Mouse (Mus musculus): ENCODE results near the gene Crcp. TPM values are rescaled to one million over a fixed set of nuclear protein-coding genes. Genes with fewer than 3 reads are reported as not detected.
"Not testable (repeated sequence)": the region's sequence is repeated elsewhere in the genome, so short reads cannot be mapped to it uniquely, and the experiment has no call there.

The Crcp gene
- total RNA-seq, 2 experiments from 2014 or later, result 13.3 to 13.9 TPM

DNA sequence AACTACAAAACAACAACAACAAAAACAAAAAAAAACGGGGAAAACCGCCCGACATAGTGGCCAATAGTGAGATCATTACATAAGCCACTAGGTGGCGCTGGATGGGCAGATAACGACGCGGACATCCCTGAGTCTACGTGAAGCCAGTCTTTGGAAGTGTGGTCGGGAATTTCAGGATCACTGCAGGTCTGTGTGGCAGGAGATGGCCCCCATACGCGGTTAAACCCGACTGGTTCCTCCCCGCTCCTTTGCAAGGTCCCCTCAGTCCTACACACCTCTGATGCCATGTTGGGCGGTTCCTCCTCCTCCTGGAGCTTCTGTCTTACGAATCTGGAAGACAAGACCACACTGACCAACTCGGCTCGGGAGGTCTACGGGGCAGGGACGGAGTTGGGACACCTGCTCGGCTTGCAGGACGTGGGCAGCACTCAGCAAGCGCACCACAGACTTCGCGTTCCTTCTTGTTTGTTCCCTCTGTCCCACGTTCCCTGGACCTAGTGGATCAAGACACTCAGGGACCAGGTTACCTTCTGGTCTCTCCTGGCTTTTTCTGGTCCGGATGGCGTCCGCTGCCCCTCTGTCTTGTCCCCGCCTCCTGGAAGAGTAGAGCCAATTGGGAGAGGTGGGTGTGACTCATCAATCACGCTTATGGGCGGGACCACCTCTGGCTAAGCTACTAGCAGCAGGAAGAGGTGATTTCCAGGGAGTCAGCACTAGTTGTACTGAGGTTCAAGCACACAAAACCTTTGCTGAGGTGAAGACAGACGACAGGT lies 5.1 kb upstream of the Crcp start:
- DNase-seq, result peak; percentile 82

DNA sequence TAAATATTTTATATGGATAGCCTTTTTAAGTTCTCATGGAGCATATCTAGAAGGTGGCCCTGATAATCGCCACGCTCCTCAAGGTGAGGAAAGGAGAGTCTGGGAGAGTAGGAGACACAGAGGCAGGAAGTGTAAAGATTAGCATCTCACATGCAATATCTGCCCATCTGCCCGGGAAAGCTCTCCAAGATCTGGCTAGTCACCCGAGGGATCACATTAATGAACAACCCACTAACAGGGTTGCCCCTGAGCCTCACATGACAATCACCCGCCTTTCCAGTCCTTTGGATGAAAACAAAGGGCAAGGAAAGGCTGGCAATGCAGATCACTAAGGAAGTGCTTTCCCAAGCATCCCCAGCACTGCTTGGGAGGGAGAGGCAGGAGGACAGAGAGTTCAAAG lies 2.0 kb upstream of the Crcp start:
- DNase-seq, result no peak

DNA sequence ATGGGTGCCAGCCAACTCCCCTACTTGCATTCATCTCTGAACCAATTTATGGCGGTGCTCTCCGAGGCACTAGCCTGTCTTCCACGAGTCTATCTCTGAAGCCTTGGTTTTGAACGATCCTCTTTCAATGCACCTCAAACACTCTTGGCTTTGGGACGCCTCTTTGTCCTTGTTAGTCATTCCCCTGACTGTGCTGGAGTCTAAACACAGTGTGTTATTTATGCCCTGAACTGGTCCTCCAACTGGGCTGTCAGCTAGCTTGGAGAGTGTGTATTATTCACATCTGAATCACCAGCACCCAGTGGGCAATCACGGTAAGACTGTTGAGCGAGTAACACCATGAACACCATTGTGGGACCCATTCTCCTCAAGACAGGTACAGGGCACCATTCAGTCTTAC lies 1.4 kb upstream of the Crcp start:
- no peak for DNase-seq

DNA sequence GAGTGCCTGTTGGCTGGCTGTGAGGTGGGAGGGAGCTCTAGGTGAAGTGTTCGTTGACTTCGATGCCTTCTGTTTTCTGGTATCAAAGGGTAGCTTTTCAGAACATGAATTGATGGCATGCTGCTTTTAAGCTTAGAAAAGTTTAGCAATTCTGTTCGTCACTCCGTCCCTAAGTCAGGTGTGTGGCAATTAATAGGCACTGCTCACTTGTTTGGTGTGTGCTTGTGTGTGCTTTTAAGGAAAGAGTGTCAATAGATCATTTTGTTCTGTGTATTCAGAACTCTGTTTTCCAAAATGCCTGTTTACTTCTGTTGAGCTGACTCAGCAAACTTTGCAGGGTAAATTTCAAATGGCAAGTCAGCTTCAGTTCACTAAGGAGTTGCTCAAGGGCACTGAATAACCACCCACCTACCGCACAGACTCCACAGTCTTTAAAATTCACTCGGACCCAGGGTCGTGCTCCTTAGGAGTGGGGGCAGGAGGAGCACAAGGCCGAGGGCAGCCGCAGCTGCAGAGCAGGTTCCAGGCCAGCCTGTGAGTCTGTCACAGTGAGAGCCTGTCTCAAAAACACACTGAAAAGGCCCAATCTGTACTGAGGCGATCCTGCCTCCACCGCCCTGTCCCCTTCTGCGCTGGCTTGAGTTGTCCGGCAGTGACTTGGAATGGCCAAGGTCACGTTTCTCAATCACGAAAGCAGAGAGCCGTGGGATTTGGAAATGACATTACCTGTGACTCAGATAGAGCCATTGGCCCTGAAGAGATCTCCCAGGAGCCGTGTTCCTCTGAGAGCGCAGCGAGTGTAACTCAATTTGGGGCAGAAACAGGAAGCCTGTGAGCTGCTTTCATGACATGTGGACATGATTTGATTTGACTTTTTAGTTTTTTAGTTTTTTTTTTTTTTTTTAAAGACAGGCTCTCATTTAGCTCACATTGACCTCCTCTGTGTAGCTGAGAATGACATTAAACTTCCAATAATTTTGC lies 2.6 kb downstream of the Crcp start:
- no peak for DNase-seq

DNA sequence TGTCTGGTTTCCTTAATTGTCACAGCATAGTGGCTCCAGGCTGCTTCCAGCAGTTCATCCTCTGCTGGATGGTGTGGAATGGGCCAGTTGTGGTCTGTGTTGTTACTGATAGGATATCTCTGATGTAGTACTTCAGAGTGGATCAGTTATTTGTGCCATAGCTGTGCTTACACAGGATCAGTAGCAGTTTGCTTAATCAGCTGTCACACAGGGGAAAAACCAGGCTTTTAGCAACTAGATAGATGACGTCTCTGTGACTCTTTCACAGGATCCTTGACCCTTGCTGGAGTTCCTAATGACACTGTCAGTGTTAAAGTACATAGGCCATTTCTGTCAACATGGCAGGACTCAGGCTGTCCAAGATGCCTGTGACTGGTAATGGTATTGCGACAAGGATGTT lies 4.8 kb downstream of the Crcp start:
- no peak for DNase-seq

DNA sequence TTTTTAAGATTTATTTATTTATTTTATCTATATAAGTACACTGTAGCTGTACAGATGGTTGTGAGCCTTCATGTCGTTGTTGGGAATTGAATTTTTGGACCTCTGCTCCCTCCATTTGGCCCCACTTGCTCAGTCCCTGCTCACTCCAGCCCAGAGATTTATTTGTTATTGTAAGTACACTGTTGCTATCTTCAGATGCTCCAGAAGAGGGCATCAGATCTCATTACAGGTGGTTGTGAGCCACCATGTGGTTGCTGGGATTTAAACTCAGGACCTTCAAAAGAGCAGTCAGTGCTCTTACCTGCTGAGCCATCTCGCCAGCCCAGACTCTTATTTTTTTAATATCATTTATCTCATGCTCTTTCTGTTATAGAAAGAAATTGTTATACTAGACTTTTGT lies 7.2 kb downstream of the Crcp start:
- DNase-seq, result not testable (repeated sequence)

DNA sequence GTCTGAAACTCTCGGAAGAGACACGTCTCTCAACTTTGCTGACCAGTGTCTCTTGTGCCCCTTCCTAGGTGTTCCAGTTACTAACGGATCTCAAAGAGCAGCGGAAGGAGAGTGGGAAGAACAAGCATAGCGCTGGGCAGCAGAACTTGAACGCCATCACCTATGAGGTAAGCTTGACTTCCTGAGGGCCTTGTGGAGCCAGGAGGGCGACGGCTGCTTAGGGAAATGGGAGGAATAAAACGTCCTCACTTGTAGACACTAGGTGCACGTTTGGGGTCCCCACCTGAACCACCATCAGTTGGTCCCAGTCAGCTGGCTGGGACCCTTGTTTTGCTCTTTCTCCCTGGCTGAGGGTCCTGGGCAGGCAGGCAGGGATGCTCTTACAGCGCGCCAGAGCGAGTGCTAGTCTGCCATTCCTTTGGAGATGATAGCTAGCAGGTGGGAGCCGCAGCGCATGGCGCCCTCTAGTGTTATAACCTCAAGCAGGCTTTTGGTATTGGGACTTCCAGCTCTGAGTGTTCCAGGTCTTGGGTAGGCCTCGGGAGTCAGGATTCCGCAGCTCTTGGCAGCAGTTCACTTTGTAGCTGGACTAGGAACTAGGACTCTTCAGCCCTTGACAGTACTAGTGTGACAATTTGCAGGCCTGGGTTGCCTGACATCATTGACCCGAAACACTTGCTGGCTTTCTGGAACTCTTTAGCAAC lies 8.8 kb downstream of the Crcp start:
- peak; percentile 51 for DNase-seq

DNA sequence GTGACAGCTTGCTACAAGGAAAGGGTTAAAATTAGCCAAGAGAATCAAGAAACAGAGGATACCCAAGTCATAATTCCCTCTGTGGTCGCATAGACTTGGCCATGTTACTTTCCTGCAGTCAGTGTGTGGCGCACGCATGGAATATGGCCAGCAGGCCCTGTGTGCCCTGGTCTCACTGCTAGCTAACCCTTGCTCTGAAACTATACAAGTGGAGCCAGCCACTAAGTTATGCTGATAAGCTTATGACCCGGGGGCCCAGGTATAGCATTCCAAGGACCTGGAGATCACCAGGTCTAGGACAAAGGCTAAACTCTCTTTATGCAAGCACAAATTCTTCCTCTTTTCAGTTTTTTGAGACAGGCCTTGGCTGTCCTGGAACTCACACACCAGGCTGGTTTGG lies 11.7 kb downstream of the Crcp start:
- no peak for DNase-seq

DNA sequence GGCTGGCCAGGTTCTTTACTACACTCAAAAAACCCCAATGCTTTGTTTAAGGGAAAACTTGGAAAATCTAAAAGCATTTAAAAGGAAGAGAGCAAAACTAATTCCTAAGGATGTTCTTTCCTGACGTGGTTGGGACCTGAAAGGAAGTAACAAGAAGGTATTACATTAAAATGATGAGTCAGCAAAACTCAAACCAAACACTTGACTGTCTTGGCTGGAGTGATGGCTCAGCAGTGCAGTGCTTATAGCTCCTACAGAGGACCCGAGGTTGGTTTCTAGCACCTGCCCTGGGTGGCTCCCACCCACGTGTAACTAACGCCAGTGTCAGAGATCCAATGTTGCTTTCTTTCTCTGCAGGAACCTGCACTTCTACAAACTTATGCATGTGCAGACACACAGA lies 12.2 kb downstream of the Crcp start:
- no peak for DNase-seq

DNA sequence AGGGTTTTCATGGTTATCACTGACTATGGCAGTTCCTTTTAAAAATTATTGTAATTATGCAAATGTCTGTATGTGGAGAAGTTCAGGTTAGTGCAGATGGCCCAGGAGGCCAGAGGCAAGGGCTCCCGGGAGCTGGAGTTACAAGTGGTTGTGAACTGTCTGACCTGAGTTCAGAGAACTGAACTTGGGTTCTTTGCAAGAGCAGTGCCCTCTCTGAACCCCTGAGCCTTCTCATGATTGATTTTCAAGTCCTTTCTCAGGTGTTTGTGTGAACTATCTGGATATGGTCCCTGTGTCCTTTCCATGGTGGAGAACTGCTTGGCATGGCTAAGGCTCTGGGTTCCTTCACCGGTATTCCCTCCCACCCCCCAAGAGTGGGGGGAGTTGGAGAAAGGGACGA lies 14.7 kb downstream of the Crcp start:
- no peak for DNase-seq

DNA sequence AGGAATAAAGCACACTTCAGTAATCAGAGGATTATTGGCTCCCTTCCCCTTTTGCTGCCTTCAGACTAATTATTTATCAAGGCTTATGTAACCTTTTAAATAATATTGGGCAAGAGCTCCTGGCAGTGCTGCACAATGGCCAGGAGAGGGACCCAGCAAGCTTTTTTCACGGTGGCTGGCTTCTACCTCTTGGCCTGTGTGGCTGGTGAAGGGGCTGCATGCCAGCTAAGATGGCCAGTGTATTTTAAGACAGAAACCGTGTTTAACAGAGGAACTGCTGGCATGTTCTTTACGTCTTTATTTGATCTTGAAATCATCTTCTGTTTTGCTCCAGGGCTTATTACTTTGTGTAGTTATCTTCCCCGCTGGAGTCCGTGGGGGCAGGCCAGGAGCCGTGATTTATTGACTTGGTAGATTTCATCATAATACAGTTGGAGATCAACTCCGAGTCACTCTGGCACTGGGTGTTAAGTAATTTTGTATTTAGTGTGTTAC lies 15.2 kb downstream of the Crcp start:
- DNase-seq, result peak; percentile 71

DNA sequence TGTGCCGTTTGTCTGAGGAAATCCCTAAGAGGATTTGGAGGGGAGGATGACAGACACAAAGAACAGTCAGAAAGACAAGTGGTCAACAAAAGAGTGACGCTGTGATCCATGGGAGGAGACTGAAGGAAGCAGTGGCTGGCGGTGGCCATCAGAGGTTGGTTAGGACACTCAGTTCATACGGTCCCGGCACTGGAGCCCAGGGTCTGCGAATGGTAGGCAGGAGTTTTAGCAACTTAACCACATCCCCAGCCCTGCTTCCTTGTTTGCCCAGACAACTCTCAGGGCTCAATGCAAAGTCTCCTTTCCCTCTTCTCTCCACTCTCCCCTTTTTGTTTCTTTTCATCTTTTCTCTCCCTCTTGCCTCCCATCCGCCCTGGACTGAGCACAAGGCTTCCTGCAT lies 17.0 kb downstream of the Crcp start:
- DNase-seq, result no peak

DNA sequence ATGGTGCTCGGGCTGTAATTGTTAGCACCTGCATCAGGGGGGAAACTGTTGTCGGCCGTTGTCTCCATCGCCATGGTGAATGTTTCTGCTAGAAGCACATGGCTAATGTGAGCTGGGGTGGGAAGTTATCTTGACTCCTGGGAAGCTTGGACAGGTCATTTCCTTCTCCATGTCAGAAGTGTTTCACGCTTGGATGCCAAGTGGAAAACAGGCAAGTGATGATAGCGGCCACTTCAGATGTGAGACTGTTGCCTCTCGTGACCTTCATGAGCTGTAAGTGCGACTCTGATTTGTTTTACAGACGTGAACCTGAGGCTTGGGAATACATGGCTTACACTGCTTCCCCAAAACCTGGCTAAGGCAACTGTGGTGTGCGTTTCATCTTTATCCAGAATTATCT lies 17.5 kb downstream of the Crcp start:
- DNase-seq, result no peak

DNA sequence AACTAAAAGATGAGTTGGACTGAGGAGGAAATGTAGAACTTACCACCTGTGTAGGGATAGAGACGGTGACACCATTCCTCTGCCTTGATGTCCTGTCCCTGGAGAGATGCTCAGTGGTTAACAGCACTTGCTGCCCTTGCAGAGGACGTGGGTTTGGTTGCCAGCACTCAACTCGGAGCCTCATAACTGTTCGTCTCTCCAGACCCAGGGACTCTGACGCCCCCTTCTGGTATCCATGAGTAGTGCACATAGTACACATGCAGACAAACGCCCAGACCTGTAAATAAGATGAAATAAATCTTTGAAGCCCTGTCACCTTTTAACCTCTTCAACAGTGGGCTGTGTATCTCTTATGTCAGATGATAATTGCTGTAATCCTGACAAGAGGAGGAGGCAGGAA lies 17.9 kb downstream of the Crcp start:
- no peak for DNase-seq

DNA sequence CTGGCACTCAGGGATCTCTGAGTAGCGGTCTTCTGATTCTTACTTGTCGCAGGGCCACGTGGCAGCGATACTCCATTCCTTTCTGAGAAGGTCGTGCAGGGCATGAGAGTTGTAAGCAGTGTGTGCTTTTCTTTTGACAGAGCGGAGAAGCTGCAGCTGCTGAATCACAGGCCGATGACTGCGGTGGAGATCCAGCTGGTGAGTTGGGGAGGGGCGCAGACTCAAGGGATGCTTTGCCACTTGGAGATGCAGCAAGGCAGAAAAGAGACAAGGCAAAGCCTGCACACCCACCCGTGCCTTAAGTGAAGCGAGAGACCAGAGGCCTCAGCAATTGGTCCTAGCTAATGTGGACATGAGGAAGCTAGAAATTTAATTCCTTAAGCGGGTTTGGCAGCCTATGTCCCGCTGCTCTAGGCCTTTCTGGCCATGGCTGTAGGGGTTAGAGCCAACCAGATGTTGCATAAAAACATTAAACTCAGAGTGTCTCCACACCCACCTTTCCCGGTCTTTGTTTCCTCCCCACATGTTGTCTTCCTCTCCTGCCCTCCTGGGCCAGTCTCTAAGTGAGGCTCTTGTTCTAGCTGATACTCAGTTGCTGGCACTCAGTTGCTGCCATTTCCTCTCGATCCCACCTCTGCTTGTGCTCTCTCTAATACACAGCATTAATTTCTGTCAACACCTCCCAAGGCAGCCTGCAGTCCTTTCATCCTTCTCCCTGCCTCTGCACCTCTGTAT lies 19.9 kb downstream of the Crcp start:
- DNase-seq, result peak; percentile 65

DNA sequence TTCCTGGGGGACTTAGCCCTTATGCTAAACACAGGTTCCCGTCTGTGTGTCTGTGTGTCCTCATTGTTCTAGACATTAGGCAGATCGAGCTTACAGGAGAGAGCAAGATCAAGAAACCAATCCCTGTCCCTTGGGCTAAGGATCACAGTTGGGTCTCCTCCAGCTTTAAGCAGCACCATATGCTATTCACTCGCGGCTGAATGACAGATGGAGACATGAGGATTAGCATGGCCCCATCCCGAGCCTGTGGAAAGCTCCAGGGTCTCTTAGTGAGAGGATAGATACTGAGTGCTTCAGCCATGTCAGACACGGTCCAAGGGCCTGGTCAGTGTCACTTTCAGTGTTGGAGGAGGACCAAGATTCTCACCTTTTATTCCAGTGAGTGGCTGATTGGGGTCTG lies 21.3 kb downstream of the Crcp start:
- no peak for DNase-seq

DNA sequence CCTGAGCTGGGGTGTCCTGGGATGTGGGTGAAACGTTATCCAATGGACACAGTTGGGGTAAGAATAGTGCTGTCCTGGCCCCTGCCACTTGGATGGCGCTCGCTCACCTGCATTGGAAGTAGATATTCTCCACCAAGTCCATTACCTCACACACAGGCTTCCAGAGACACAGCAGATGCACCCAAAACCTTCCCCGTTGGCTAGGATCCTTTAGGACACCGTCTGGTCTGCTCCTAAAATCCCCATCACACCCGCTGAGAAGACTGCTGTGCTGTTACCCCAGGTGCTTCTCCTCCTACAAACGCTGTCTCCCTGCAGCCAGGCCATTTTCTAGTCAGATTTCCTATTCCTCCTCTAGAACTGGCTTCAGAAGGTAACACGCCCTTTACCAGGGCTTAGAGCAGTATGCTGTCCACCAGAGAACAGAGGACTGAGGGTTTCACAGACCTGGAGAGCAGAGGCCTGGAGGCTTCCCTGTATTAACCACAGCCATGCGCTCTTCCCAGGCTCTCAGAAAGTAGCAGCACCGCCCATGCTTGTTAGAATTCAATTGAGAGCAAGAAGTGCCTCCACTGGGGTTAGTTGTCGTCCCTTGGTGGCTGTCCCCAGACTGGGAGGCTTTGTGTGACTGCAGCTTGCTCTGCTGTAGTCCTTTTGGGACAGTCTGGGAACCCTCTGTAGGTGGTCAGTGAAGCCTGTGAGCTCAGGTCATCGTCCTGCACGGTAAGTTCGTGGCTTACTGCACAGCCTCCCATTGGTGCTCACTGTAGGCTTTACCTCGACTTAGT lies 22.2 kb downstream of the Crcp start:
- no peak for DNase-seq

DNA sequence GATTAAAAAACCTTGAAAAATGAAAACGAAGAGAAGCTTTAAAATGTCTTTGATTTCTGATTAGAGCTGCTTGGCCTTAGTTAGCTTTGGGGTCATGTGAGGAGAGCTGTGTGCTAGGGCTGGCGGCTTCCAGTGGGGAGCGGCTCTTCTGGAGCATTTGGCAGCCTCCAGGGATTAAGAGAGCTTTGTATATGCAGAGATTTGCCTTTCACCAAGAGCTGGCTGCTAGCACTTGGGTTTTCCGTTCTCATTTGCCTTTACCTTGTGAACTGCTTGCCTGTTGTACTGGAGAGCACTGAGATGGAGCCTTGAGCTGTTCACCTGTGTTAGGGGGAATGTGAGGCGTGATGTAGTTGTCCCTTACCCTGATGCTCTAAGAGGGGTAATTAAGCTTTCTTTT lies 23.4 kb downstream of the Crcp start:
- DNase-seq, result no peak

DNA sequence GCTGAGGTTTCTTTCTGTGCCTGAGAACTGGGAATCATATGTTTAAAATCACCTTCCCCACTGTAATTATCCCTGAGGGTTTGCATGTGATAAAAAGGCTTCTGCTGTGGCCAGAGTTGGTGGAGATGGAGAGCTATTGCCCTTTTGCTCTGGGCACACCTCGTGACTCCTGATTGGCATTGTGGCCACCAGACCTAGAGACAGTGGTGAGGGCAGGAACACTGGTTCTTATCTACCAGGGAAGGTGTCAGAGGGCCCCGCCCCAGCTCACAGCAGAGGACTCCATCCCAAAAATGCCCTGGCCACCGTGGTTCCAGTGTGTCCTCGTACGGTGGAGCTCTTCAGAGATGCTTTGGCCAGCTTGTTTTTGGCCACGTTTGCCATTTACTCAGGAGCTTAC lies 23.9 kb downstream of the Crcp start:
- no peak for DNase-seq

DNA sequence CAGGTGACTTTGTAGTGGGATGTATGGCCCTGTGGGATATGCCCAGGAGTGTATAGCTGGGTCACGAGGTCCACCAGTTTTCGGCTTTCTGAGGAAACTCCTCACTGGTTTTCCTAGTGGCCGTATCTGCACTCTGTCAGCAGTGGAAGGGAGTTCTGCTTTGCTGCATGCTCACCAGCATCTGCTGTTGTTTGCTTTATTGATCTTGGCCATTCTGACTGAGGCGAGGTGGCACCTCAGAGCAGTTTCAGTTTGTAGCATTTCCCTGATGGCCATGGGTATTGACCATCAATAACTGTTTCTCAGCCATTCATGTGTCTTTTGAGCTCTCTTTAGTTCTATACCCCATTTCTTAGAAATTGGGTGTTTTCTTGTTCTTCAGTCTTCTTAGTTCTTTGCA lies 26.6 kb downstream of the Crcp start:
- no peak for DNase-seq

DNA sequence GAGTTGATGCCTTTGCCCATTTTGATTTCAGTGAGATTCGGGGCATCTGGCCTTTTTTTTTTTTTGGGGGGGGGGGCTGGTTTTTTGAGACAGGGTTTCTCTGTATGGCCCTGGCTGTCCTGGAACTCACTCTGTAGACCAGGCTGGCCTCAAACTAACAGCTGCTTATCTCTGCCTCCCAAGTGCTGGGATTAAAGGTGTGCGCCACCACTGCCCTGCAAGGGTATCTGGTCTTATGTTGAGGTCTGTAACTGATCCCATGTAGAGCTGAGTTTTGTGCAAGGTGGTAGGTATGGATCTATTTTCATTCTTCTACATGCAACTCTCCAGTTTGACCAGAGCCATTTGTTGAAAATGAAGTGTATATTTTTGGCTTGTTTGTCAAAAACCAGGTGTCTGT lies 27.2 kb downstream of the Crcp start:
- DNase-seq, result no peak

Data from gastrocnemius, postnatal 25 days (tissue).